Mouse (Mus musculus): ENCODE measurements at regions not wholly inside any gene's neighbourhood (a gene's known extent, or its start where the extent isn't known, plus 50 kb on each side); places are given as distances from the start of the nearest gene placed in this dataset.
"Not testable (repeated sequence)": the region's sequence is repeated elsewhere in the genome, so short reads cannot be mapped to it uniquely, and the experiment has no call there.

GRCm38 (mm10) chr12:10445738-10446137 lies 55.2 kb downstream of the Rdh14 start:
- DNase-seq (ENCODE audit: low spot score): no peak

- DNase-seq (ENCODE audit: low spot score): no peak
Measured at GRCm38 (mm10) chr12:10457960-10458655, 67.5 kb downstream of the Rdh14 start.

- DNase-seq (ENCODE audit: low spot score): no peak
Measured at GRCm38 (mm10) chr12:10461796-10462195, 71.2 kb downstream of the Rdh14 start.

- DNase-seq (ENCODE audit: low spot score): no peak
Measured at GRCm38 (mm10) chr12:10462956-10463355, 72.4 kb downstream of the Rdh14 start.

GRCm38 (mm10) chr12:10473986-10474385 lies 83.4 kb downstream of the Rdh14 start:
- DNase-seq (ENCODE audit: low spot score): no peak

GRCm38 (mm10) chr12:10480781-10481180 lies 90.2 kb downstream of the Rdh14 start:
- no peak for DNase-seq (ENCODE audit: low spot score)

- DNase-seq (ENCODE audit: low spot score): no peak
Measured at GRCm38 (mm10) chr12:10482294-10483010, 91.9 kb downstream of the Rdh14 start.

GRCm38 (mm10) chr12:10506721-10507120 lies 116.1 kb downstream of the Rdh14 start:
- no peak for DNase-seq (ENCODE audit: low spot score)

- no peak for DNase-seq (ENCODE audit: low spot score)
Measured at GRCm38 (mm10) chr12:10513526-10513925, 123.0 kb downstream of the Rdh14 start.

GRCm38 (mm10) chr12:10514278-10514677 lies 123.7 kb downstream of the Rdh14 start:
- DNase-seq (ENCODE audit: low spot score): no peak

GRCm38 (mm10) chr12:10524509-10525286 lies 134.1 kb downstream of the Rdh14 start:
- DNase-seq (ENCODE audit: low spot score): no peak

GRCm38 (mm10) chr12:10525934-10526333 lies 135.4 kb downstream of the Rdh14 start:
- no peak for DNase-seq (ENCODE audit: low spot score)

- no peak for DNase-seq (ENCODE audit: low spot score)
Measured at GRCm38 (mm10) chr12:10529077-10529476, 138.5 kb downstream of the Rdh14 start.

GRCm38 (mm10) chr12:10530996-10531395 lies 140.4 kb downstream of the Rdh14 start:
- no peak for DNase-seq (ENCODE audit: low spot score)

- DNase-seq (ENCODE audit: low spot score): no peak
Measured at GRCm38 (mm10) chr12:10533971-10534370, 143.4 kb downstream of the Rdh14 start.

- no peak for DNase-seq (ENCODE audit: low spot score)
Measured at GRCm38 (mm10) chr12:10536239-10536638, 145.7 kb downstream of the Rdh14 start.

GRCm38 (mm10) chr12:10537069-10537468 lies 146.5 kb downstream of the Rdh14 start:
- peak; percentile 60 for DNase-seq (ENCODE audit: low spot score)

GRCm38 (mm10) chr12:10549481-10550201 lies 159.1 kb downstream of the Rdh14 start:
- DNase-seq (ENCODE audit: low spot score): no peak

- not testable (repeated sequence) for DNase-seq (ENCODE audit: low spot score)
Measured at GRCm38 (mm10) chr12:10554701-10555100, 164.1 kb downstream of the Rdh14 start.

GRCm38 (mm10) chr12:10562966-10563365 lies 172.4 kb downstream of the Rdh14 start:
- no peak for DNase-seq (ENCODE audit: low spot score)

GRCm38 (mm10) chr12:10567881-10568280 lies 177.3 kb downstream of the Rdh14 start:
- no peak for DNase-seq (ENCODE audit: low spot score)

Measured in ovary, postnatal 14 days (tissue).